Mouse (Mus musculus) adrenal gland, postnatal 25 days (tissue): ENCODE results near the gene Hoxb4. TPM values are rescaled to one million over a fixed set of nuclear protein-coding genes. Genes with fewer than 3 reads are reported as not detected.
A peak's percentile ranks its signal among the peaks of the same experiment; 100 is the strongest.

Experiments used
- DNase-seq: peaks from one replicate; pipeline ENCODE4 v3.0.0; 2021; ENCODE audit warnings: mixed read lengths
- total RNA-seq: library from RNA; stranded (reverse); gene quantifications from 2 replicates; pipeline ENCODE4 v1.2.3, GENCODE M21; 2021

The Hoxb4 gene
- total RNA-seq, 1 experiment from 2014 or later, result 31.5 TPM

DNA sequence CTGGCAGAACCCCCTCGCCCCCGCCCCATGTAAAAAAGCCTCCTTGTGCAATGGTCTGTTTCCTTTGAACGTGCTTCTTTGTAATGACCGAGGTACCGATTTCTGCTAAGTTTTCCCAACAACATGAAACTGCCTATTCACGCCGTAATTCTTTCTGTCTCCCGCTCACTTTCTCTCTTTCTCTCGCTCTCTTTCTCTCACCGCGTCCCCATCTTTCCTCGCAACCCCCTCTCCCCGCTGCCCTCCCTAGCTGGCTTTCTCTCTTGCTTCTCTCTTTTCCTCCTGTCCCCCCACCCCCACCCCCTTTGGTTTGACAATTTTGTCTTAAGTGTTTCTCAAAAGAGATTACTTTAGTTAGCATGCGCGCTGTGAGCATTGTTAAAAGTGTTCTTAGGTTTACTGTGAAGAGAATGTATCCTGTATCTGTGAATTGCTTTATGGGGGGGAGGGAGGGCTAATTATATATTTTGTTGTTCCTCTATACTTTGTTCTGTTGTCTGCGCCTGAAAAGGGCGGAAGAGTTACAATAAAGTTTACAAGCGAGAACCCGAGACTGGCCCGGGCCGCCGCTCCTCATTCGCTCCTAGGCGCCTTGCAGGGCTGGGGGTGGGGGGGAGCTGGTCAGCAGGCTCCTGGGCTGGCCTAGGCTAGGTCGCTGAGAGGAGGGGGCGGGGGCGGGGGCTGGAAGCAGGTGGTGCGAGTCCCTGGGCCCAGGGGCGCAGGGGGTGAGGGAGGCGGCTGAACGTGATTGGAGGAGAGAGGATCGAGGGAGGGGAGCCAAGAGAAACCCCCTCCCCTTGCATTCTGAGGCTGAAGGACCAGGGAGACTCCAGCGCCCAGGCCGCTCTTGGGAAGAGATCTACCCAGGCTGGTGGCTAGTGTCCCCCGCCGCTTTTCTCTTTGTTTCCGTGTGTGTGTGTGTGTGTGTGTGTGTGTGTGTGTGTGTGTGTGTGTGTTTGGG is 33.0 kb upstream of the Hoxb4 start:
- DNase-seq, result peak; percentile 80

DNA sequence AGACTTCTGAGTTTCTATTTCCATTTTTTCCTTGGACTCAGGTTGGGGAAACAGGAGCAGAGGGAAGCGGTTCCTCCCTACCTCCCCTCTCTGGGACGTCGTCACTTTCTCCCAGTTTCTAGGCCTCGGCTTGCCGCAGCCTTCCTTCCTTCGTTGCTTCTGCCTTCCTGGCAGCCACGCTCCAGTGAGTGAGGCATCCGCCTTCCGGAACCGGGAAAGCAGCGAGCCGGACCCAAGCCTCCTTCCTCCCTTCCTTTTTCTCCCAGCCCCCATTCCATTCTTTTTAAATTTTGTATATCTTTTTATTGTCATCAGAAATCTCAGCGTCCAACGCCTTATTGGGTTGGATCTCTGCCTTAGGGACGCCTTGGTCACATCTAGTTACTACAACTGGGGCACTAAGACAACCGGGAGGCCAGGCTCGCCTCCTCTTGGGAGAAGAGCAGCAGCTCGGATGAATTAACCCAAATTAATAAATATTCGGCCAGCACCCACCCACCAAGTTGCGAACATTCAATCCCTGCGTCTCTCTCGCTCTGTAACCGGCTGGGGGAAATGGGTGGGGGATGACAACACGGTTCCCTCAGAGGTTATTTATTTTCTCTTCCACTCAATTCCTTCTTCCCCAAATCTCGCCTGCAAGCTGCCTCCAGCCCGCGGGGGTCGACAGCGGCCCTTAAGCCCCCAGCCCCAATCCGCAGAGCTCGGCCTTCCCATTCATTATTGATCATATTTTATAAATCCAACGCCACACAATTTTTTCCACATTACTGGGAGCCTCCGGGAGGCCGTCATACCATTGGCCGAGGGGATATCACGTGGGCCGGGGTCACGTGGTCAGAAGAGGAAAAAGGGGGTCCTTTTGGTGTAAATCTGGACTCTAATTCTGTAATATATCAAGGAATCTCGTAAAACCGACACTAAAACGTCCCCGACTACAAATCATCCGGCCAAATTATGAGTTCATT is 32.0 kb upstream of the Hoxb4 start, which contains the start of gene Hoxb7:
TSS of gene Hoxb7 (plus strand) at position 853 of the 968 bp plus-strand sequence.
- DNase-seq, result peak; percentile 89

DNA sequence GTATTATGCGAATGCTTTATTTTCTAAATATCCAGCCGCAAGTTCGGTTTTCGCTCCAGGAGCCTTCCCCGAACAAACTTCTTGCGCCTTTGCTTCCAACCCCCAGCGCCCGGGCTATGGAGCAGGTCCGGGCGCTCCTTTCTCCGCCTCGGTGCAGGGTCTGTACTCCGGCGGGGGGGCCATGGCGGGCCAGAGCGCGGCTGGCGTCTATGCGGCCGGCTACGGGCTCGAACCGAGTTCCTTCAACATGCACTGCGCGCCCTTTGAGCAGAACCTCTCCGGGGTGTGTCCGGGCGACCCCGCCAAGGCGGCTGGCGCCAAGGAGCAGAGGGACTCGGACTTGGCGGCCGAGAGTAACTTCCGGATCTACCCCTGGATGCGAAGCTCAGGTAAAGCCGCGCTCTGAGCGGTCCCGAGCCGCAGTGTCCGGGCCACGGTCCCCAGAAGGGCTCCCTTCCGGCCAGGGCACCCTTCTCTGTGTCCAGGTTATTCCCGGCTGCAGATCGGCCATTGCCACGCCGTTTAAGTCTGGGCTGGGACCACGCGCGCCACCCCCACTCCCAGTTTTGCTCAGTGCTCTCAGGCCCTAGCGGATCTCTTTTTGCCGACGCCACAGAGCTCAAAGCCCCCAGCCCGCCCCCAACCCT is 31.2 kb upstream of the Hoxb4 start:
- peak; percentile 58 for DNase-seq

DNA sequence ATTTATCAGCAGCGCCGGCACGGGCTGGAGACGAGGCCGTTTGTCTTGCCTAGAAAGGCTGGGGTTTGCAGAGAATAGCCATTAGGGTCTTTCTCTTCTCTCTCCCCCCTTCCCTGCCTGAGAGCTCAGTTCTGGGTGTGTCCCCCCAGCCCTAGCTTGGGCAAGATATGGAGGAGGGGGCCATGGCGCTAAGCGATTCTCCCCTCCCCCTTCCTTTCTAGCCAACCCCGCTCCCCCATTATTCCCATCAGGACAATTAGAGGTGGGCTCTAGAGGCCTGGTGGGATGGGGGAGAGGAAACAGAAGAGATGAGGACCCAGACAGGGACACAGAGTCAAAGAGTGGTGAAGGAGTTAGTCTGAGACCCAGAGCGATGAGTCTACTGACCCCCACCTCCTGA is 30.7 kb upstream of the Hoxb4 start:
- no peak for DNase-seq

DNA sequence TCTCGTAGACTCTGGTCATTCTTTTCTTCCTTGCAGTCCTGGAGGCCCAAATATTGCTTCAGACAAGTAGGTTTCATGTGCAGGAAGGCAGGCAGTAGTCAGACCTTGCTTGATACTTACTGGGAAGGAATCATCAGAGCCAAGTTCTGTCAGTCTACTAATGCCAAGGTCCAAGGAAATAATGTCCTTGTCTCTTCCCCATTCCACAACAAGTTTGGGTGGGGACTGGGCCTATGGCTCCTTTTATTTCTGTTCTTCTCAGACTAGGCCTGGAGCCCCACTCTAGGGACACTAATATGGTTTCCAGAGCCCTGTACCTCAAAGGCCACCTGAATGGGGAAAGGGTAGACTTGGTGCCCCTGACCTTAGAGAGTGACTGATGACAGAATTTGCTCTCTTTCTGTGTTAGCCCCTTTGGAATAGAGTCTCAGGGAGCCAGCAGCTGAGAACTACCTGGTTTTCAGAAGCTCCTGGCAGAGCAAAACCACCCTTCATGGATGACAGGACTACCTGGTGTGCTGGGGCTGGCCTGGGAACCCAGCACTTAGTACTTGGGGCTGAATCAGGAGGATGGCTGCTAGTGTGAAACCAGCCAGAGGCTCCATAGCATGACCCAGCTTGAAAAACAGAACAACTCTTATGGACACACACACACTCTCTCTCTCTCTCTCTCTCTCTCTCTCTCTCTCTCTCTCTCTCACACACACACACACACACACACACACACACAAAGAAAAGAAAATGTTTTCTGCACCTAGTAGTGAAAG is 29.4 kb upstream of the Hoxb4 start:
- DNase-seq, result no peak

DNA sequence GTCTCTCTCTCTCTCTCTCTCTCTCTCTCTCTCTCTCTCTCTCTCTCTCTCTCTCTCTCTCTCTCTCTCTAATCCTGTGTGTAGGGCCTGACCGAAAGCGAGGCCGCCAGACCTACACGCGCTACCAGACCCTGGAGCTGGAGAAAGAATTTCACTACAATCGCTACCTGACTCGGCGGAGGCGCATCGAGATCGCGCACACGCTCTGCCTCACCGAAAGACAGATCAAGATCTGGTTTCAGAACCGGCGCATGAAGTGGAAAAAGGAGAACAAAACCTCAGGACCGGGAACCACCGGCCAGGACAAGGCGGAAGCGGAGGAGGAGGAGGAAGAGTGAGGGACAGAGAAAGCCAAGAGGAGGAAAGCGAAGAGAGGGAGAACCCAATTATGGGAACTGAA is 28.8 kb upstream of the Hoxb4 start:
- DNase-seq, result no peak

DNA sequence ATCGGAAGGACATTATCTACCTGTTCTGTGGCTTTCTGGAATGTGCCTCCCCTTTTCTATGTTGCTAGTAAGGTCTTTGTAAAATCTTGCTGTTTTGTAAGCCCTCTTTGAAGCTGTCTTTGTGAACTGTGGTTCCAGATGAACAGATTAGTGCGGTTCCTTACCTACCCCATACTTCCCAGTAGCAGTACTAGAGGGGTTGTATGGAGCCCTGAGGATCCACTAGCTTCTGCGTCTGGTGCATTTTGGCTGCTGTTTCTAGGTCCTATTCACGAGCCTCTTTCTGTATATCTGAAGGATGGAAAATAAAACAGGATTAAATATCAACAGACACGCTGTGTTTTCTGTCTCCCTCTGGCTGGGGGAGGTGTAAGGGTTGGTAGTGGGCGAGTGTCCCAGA is 28.2 kb upstream of the Hoxb4 start:
- DNase-seq, result no peak

DNA sequence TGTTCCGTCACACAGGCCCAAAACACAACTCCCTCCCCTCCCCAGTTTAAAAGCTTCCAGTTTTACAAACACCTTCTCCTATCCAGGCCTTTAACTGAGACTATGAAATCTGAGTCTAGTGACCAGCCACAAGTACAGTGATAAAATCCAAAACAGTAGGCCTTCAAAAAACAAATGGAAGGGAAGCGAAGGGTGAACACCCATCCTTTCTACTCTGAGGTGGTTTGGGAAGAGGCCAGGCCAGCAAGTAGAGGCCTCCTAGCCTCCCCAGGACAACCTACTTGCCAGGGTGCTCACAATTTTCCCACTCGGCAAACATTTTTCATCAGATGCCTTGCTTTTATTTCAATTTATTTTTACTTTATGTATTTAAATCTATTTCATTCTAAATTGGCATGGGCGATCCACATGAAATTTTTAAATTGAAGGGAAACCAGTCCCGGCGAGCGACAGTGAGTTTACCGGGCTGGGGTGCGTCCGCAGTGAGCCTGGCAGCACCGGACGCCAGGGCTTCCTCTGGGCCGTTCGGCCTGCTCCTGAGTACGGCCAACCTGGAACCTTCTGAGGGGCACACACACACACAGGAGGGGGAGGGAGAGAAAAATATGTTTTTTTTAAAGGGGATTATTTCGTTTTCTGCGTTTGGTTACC is 27.2 kb upstream of the Hoxb4 start:
- no peak for DNase-seq

DNA sequence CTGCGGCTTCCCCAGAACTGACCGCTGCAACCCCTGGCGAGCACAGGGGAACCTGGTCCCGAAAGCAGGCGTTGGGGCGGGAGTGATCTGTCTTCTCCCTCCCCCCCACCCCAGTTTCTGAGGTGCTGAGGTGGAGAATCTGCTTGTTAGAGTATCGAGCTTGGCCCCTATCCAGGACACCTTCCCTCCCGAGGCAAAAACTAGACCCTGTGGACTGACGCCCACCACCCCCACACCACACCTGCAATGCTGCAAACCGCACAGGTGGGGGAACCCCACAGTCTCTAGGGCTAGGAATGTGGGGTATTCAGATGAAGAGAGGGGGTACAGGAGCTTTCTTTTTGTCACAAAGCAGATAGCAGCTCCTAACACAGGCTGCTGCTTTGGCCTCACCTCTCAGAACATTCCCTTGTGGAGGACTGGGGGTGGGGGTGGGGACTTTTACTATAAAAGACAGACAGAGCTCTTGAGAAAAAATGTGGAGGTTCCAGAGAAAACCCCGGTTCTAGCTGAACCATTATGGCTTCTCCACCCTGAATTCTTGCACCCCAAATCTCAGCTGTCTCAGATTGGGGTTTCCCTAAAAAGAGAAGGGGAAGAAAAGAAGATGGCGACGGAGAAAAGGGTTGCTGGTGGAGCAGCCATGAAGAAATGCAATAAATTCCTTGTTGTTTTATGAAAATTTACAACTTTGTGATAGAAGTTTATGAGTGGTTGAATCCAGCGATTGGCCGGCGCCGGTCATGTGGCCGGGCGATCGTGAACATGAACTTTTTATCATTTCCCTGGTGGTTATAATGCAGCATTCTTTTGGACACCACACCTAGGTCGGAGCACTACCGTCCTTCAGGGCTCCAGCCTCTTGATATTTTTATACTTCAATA is 26.1 kb upstream of the Hoxb4 start, which contains the start of gene Hoxb6:
TSS of gene Hoxb6 (plus strand) at position 796 of the 884 bp plus-strand sequence.
- peak; percentile 80 for DNase-seq

DNA sequence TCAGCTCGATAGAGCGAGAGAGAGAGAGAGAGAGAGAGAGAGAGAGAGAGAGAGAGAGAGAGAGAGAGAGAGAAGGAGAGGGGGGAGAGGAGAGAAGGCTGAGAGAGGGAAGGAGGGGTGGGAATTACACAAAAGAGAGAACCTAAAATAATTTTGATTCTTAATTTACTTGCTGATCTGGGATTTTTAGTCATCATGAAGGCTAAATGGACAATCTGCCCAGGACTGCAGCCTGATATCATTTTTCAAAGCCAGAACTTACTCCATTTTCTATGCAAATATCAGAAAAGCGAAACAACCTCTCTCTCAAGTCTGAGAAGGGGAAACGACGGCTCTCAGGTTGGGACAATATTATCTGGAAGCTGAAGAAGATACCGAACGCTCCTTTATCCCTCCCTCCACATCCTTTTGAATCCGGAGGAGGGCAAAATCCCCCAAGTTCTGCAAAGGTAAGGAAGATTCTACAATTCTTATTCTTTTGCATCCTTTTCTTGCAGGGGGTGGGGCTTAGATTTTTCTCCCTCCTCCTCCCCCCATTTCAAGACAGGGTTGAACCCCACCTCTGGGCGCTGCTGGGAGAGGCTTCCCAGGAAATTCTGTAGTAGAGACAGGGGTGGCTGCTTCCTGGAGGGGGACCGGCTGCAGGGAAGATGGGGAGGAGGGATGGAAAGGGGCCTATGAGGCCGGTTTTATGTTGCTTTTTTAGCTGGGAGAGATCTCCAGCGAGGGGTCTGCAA is 25.3 kb upstream of the Hoxb4 start:
- no peak for DNase-seq

DNA sequence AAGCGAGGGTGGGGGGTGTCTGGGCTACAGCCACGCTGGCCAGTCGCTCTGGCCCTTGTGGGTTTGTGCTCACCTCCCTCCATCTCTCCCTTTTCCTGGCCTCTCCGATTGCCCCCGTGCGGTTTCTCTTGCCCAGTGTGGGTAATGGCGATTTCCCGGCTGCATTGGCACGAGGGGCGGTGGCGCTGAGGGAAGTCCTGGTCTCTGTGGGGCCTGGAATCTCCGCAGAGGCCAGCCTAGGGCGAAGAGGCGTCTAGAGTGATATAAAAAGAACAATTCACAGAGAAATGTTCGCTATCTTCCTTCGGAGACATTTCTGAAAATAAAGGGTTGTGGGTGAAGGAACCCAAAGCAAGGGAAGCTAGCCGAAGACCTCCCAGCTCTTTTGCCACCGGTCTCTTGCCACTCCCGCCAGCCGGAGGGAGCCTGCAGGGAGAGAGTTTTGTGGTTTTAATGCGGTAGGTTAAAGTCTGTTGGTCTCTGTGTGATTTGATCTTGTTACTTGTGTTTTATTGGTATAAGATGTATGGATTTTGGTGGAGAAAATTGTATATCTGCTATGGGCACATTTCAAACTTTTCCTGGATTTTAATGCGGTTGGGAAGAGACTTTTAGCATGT is 24.7 kb upstream of the Hoxb4 start:
- DNase-seq, result no peak

DNA sequence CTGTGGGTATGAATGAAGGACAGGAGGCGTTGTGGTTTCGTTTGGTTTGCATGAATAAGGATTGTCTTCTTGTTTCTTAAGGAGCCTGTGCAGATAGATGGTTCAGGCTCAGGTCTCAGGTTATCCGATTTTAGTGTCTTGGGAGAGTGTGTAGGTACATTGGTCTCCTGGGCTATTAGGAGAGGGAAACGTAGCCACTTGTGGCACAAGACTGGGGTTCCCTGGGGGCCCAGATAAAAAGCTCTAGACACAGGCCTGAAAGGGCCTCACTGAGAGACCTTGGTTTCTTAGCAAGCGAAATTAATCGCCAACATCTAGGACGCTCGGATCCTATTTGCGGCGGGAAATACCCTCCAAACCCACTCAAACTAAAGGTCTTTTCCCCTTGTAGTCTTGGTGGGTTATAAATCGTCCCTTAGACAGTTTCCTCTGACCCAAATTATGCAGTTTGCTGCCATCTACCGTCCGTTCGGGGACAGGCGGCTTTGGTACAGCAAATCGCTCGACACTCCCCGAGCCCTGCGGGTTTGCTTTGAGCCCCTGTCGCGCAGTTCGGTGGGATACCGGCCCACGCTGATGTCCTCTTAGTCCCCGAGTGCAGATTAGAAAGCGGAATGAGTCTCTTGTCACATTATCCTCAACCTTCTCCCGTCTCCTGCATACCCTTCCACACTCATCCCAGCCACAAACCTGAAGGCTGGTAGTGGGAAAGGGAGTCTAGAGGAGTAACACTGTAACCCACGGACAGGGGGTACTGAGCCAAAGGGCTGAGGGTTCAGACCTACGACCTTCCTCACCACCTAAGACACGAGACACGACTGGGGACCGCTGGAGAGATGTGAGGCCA is 23.6 kb upstream of the Hoxb4 start:
- DNase-seq, result peak; percentile 84

DNA sequence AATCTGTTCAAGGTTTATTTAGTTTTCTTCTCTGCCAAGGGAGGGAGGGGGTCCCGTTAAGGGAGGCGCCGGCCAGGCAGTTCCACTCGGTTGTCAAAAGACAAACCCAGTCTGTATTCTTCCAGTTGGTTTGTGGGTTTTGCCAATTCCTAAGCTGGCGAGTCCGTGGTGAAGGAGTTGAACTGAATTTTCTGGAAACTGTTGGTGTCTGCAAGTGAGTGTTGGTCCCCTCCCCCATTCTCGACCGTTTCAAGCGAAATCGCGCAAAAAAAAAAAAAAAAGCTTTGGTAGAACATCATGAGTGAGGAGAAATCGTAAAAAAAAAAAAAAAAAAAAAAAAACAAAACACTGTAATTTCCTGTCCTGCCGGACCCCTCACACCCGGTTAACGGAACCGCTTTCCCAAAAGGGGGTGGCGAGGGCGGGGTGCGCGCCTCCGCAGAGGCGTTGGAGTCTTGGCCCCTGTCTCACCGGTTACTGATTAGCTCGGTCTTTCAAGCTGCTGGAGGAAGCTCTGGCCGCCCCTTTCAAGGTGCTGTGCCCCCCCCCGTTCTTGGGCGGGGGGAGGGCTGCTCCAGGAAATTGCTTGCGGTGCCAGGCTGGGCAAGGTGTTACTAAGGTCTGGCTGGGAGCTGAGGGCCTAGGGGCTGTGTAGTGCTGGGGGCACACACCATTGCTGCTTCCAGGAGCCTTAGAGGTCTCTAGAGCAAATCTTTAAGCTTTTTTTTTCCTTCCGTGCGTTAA is 22.8 kb upstream of the Hoxb4 start:
- DNase-seq, result peak; percentile 44

DNA sequence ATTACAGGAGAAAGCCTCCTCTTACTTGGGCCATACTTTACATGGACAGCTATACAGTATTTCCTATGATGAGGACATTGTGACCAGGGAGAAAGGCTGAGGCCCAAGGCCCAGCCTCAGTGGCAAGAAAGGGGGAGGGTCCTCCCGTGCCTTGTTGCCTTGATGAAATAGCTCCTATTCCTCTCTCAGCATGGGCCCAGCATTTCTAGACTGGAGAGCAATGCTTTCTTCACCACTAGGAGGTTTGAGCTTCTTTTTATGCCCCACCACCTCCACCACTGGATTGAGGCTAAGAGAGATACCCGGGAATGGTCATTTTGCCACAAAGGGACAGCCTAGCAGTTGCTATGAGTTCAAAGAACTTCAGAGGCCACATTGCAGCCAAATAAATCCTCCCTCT is 21.1 kb upstream of the Hoxb4 start:
- no peak for DNase-seq

DNA sequence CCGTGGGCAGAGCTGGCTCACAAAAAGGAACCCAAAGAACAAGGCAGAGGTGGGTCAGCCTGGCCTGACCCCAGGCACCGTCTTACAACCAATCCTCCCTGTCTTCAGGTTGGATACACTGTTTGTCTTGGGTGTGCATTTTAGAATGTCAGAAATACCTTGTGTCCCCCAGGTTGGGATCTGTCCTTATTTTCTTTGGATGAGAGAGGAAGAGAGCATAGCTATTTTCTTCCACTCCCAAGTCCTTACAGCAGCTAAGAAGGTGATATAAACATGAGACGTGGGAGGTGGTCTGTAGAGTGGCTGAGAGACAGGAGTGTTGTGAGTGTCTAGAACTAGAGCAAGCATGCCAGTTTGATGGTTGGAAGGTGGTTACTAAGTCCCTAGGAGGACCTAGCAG is 20.6 kb upstream of the Hoxb4 start:
- DNase-seq, result no peak

DNA sequence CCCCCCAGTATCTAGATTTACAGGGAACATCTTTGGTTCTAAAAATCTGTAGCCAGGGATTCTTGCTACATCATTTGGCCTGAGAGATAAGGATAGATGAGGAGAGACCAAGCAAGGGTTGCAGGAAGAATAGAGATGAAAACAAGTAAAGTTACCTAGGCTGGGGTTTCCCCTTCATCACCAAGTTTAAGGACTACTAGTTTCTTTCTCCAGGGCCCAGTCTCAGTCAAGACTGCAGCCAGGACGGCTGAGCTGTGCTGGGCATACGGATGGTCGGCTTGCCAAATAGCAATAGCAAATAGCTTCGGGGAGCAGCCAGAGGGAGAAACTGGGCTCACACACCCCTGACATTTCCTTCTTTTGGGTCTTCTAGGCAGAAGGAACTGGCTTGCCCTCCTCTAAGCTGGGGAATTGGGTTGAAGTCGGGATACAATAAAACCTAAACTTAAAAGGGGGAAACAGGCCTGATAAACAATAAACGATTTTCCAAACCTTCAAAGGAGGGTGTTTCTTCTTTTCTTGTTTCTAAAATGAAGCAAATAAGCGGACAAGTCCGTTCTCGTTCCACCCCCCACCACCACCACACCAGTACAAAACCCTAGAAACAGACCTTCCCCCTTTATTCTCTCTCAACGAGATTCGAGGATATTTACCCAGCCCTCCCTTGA is 20.0 kb upstream of the Hoxb4 start:
- DNase-seq, result peak; percentile 14
